Mouse (Mus musculus): Measurements from ENCODE around the gene Ppp2r5d. TPM values are rescaled to one million over a fixed set of nuclear protein-coding genes. Genes with fewer than 3 reads are reported as not detected.

Ppp2r5d gene
- polyA plus RNA-seq, 1 experiment from 2014 or later = 82.6 TPM

GRCm38 (mm10) chr17:46674530-46675283, 30.2 kb downstream of the Ppp2r5d start:
- Histone ChIP-seq H3K4me2 (peak overlapping the region; percentile 72), H3K9me3 (no peaks in the 10 kb centered on the region), H3K27ac (peak overlapping the region; percentile 92), H3K9ac (peak overlapping the region; percentile 33), H3K4me1 (peaks cover 45% of the 10 kb centered on the region), H3K4me3 (peak overlapping the region; percentile 79), H3K27me3 (no peaks in the 10 kb centered on the region), H3K36me3 (peaks cover 54% of the 10 kb centered on the region)
- WGBS = 23% methylated on average over 15 of the region's 15 CpGs
- ATAC-seq (ENCODE audit: insufficient number of reproducible peaks, low FRiP score, low TSS enrichment, low read depth) = peak; percentile 11; the same call in 1 of the 2 replicates

- H3K4me1 ChIP-seq = peaks cover 38% of the 10 kb centered on the region
- under 1% methylated on average over 43 of the region's 43 CpGs for WGBS
- peak; percentile 88 for ATAC-seq (ENCODE audit: insufficient number of reproducible peaks, low FRiP score, low TSS enrichment, low read depth)
- H3K36me3 ChIP-seq = peaks cover 61% of the 10 kb centered on the region
- H3K4me2 ChIP-seq = peak within 1 kb of the TSS; percentile 72
- H3K4me3 ChIP-seq = peak within 1 kb of the TSS; percentile 79
- H3K27me3 ChIP-seq = no peaks in the 10 kb centered on the region
- peak within 1 kb of the TSS; percentile 92 for H3K27ac ChIP-seq
- no peaks in the 10 kb centered on the region for H3K9me3 ChIP-seq
- H3K9ac ChIP-seq = peak within 1 kb of the TSS; percentile 65
These were observed 30.9 kb downstream of the Ppp2r5d start, which contains the start of gene Rrp36 for GRCm38 (mm10) chr17:46673850-46674529. Gene Rrp36 (minus strand): TSS chr17:46674352.

- Histone ChIP-seq H3K27me3 (no peaks in the 10 kb centered on the region), H3K4me2 (no peak overlapping the region), H3K4me3 (no peak overlapping the region), H3K9me3 (no peaks in the 10 kb centered on the region), H3K36me3 (peaks cover 60% of the 10 kb centered on the region), H3K27ac (no peak overlapping the region), H3K4me1 (peaks cover 23% of the 10 kb centered on the region), H3K9ac (no peak overlapping the region)
- WGBS = 94% methylated on average over 10 of the region's 10 CpGs
- ATAC-seq (ENCODE audit: insufficient number of reproducible peaks, low FRiP score, low TSS enrichment, low read depth) = no peak
These were observed 35.0 kb downstream of the Ppp2r5d start for GRCm38 (mm10) chr17:46669911-46670310.

- Histone ChIP-seq H3K36me3 (peaks cover 78% of the 10 kb centered on the region), H3K27me3 (no peaks in the 10 kb centered on the region), H3K4me3 (no peak overlapping the region), H3K4me1 (peaks cover 7% of the 10 kb centered on the region; the same call in 1 of the 2 replicates), H3K9me3 (no peaks in the 10 kb centered on the region), H3K9ac (no peak overlapping the region), H3K4me2 (no peak overlapping the region), H3K27ac (no peak overlapping the region)
- WGBS = 92% methylated on average over 16 of the region's 16 CpGs
- ATAC-seq (ENCODE audit: insufficient number of reproducible peaks, low FRiP score, low TSS enrichment, low read depth) = no peak
These were observed 37.2 kb downstream of the Ppp2r5d start for GRCm38 (mm10) chr17:46667712-46668111.

GRCm38 (mm10) chr17:46662730-46663129, 42.2 kb downstream of the Ppp2r5d start:
- Histone ChIP-seq H3K36me3 (peaks cover 95% of the 10 kb centered on the region), H3K27ac (no peak overlapping the region), H3K9me3 (no peaks in the 10 kb centered on the region), H3K4me2 (no peak overlapping the region), H3K27me3 (no peaks in the 10 kb centered on the region), H3K9ac (no peak overlapping the region), H3K4me3 (no peak overlapping the region), H3K4me1 (no peaks in the 10 kb centered on the region)
- ATAC-seq (ENCODE audit: insufficient number of reproducible peaks, low FRiP score, low TSS enrichment, low read depth) = no peak
- WGBS = 88% methylated on average over 5 of the region's 5 CpGs

- no peak for ATAC-seq (ENCODE audit: insufficient number of reproducible peaks, low FRiP score, low TSS enrichment, low read depth)
- Histone ChIP-seq H3K4me2 (no peak overlapping the region), H3K9ac (no peak overlapping the region), H3K36me3 (peaks cover 97% of the 10 kb centered on the region), H3K27me3 (no peaks in the 10 kb centered on the region), H3K9me3 (no peaks in the 10 kb centered on the region), H3K4me3 (no peak overlapping the region), H3K4me1 (no peaks in the 10 kb centered on the region), H3K27ac (no peak overlapping the region)
- WGBS = 84% methylated on average over 12 of the region's 12 CpGs
These were observed 42.9 kb downstream of the Ppp2r5d start for GRCm38 (mm10) chr17:46661981-46662380.

- Histone ChIP-seq H3K4me2 (no peak overlapping the region), H3K9ac (no peak overlapping the region), H3K27me3 (no peaks in the 10 kb centered on the region), H3K4me1 (no peaks in the 10 kb centered on the region), H3K4me3 (no peak overlapping the region), H3K36me3 (peaks cover 97% of the 10 kb centered on the region), H3K27ac (no peak overlapping the region), H3K9me3 (no peaks in the 10 kb centered on the region)
- no peak for ATAC-seq (ENCODE audit: insufficient number of reproducible peaks, low FRiP score, low TSS enrichment, low read depth)
- WGBS = 90% methylated on average over 9 of the region's 9 CpGs
These were observed 43.6 kb downstream of the Ppp2r5d start for GRCm38 (mm10) chr17:46661351-46661750.

GRCm38 (mm10) chr17:46656054-46656453, 48.9 kb downstream of the Ppp2r5d start:
- peaks cover 87% of the 10 kb centered on the region for H3K36me3 ChIP-seq
- ATAC-seq (ENCODE audit: insufficient number of reproducible peaks, low FRiP score, low TSS enrichment, low read depth) = no peak
- H3K4me2 ChIP-seq = no peak overlapping the region
- H3K9me3 ChIP-seq = no peaks in the 10 kb centered on the region
- no peaks in the 10 kb centered on the region for H3K27me3 ChIP-seq
- H3K9ac ChIP-seq = no peak overlapping the region
- no peak overlapping the region for H3K4me3 ChIP-seq
- peaks cover 39% of the 10 kb centered on the region for H3K4me1 ChIP-seq
- WGBS = 71% methylated on average over 6 of the region's 6 CpGs
- H3K27ac ChIP-seq = no peak overlapping the region

- no peak overlapping the region; the same call in 1 of the 2 replicates for H3K27ac ChIP-seq
- peaks cover 57% of the 10 kb centered on the region for H3K36me3 ChIP-seq
- peak overlapping the region; percentile 92 for H3K9ac ChIP-seq
- H3K4me3 ChIP-seq = peak overlapping the region; percentile 75
- peak overlapping the region; percentile 58 for H3K4me2 ChIP-seq
- H3K27me3 ChIP-seq = no peaks in the 10 kb centered on the region
- H3K4me1 ChIP-seq = peaks cover 49% of the 10 kb centered on the region
- 66% methylated on average over 20 of the region's 20 CpGs for WGBS
- no peak for ATAC-seq (ENCODE audit: insufficient number of reproducible peaks, low FRiP score, low TSS enrichment, low read depth)
- H3K9me3 ChIP-seq = no peaks in the 10 kb centered on the region
These were observed 53.0 kb downstream of the Ppp2r5d start for GRCm38 (mm10) chr17:46651755-46652547.

GRCm38 (mm10) chr17:46651292-46651691, 53.6 kb downstream of the Ppp2r5d start:
- H3K36me3 ChIP-seq = peaks cover 50% of the 10 kb centered on the region
- peak overlapping the region; percentile 75 for H3K4me3 ChIP-seq
- ATAC-seq (ENCODE audit: insufficient number of reproducible peaks, low FRiP score, low TSS enrichment, low read depth) = no peak
- no peaks in the 10 kb centered on the region for H3K27me3 ChIP-seq
- H3K27ac ChIP-seq = peak overlapping the region; percentile 98
- peak overlapping the region; percentile 92 for H3K9ac ChIP-seq
- 70% methylated on average over 17 of the region's 17 CpGs for WGBS
- H3K9me3 ChIP-seq = no peaks in the 10 kb centered on the region
- H3K4me1 ChIP-seq = peaks cover 55% of the 10 kb centered on the region
- H3K4me2 ChIP-seq = peak overlapping the region; percentile 58

- H3K9me3 ChIP-seq = no peaks in the 10 kb centered on the region
- H3K4me1 ChIP-seq = peaks cover 52% of the 10 kb centered on the region
- WGBS = under 1% methylated on average over 58 of the region's 58 CpGs
- ATAC-seq (ENCODE audit: insufficient number of reproducible peaks, low FRiP score, low TSS enrichment, low read depth) = peak; percentile 95
- peaks cover 41% of the 10 kb centered on the region for H3K36me3 ChIP-seq
- peak within 1 kb of the TSS; percentile 98 for H3K27ac ChIP-seq
- peak within 1 kb of the TSS; percentile 92 for H3K9ac ChIP-seq
- peak within 1 kb of the TSS; percentile 58 for H3K4me2 ChIP-seq
- H3K27me3 ChIP-seq = no peaks in the 10 kb centered on the region
- H3K4me3 ChIP-seq = peak within 1 kb of the TSS; percentile 75
These were observed 54.5 kb downstream of the Ppp2r5d start, which contains the start of gene Cul7 for GRCm38 (mm10) chr17:46650232-46651031. Gene Cul7 (plus strand): TSS chr17:46650337.

All from limb, embryonic 15.5 days (tissue).